8 mouse cellular contexts compared by ENCODE assay signal in genomic region chr10:81416581-81417226, GRCm38 (mm10). TPM values are rescaled to one million over a fixed set of nuclear protein-coding genes. Genes with fewer than 3 reads are reported as not detected.
DNase-seq lines count a peak whose midpoint lies in the region; ATAC-seq lines count a peak whose summit lies in the region.

No protein-coding gene starts in this region.

- H3K4me2 ChIP-seq in hindbrain, embryonic 13.5 days = peak overlapping the region; percentile 49

- ATAC-seq in common myeloid progenitor, adult 5-6 weeks (replicated peaks; ENCODE audit: low read depth, poor library complexity, severe bottlenecking) = peak; percentile 48
- peak; percentile 61 for ATAC-seq in hindbrain, embryonic 13.5 days (ENCODE audit: low FRiP score)

- peak overlapping the region; percentile 68 for H3K9ac ChIP-seq in hindbrain, embryonic 13.5 days

- peak; percentile 58 for DNase-seq in adipocyte (ENCODE audit: low spot score)
- DNase-seq in gastrocnemius, adult 18-20 months (ENCODE audit: low spot score) = peak; percentile 93
- DNase-seq in layer of hippocampus, postnatal 36 days = peak; percentile 87 to 89
- peak; percentile 83 for DNase-seq in lung, postnatal 14 days
- peak; percentile 96 for DNase-seq in retina, postnatal 1 day
- DNase-seq in B cell, adult 2 months = no peak

- H3K4me3 ChIP-seq in hindbrain, embryonic 13.5 days = peak overlapping the region; percentile 27

- H3K9me3 ChIP-seq in hindbrain, embryonic 13.5 days = no peaks in the 10 kb centered on the region

- 2% methylated on average over 15 of the region's 26 CpGs for WGBS in hindbrain, embryonic 13.5 days

- peaks cover 74% of the 10 kb centered on the region for H3K4me1 ChIP-seq in hindbrain, embryonic 13.5 days (replicated peaks)

- 0 out of 2 replicates have a peak, but pooled peaks cover 8% of the 10 kb centered on the region for H3K27me3 ChIP-seq in hindbrain, embryonic 13.5 days

- H3K27ac ChIP-seq in hindbrain, embryonic 13.5 days = peak overlapping the region; percentile 74

- peaks cover 20% of the 10 kb centered on the region for H3K36me3 ChIP-seq in hindbrain, embryonic 13.5 days

RNA-seq across cellular contexts. Expression of gene Smim24, which starts 23.9 kb away (rescaled TPM):
- total RNA-seq in common myeloid progenitor, adult 5-6 weeks (2017) = 5.0 and 13.2 TPM in 2 replicates
- not detected for total RNA-seq in gastrocnemius, adult 18-20 months (2021)
- 1.8 TPM in 2 replicates for polyA plus RNA-seq in hindbrain, embryonic 13.5 days (2015; fragmentation: Nextera tagmentation; extraction: Ambion mirVana)
- 1 to 10 TPM; 1.6 to 1.7 TPM for total RNA-seq in layer of hippocampus, postnatal 36 days (2021)

RNA-seq across cellular contexts. Expression of gene Gm48552, which starts 27.9 kb away (rescaled TPM):
- 1.6 TPM in 1 of 2 replicates, not detected in the other for total RNA-seq in common myeloid progenitor, adult 5-6 weeks (2017)
- total RNA-seq in gastrocnemius, adult 18-20 months (2021) = under 1 TPM in 1 of 2 experiments, not detected in 1; 0.34 TPM
- polyA plus RNA-seq in hindbrain, embryonic 13.5 days (2015; fragmentation: Nextera tagmentation; extraction: Ambion mirVana) = 2.0 and 2.3 TPM in 2 replicates
- 1 to 10 TPM; 4.5 to 7.1 TPM for total RNA-seq in layer of hippocampus, postnatal 36 days (2021)

RNA-seq across cellular contexts. Expression of gene Gm48551, which starts 32.4 kb away (rescaled TPM):
- total RNA-seq in common myeloid progenitor, adult 5-6 weeks (2017) = 0.19 and 2.4 TPM in 2 replicates
- total RNA-seq in gastrocnemius, adult 18-20 months (2021) = under 1 TPM; 0.57 to 0.97 TPM
- 6.5 and 8.1 TPM in 2 replicates for polyA plus RNA-seq in hindbrain, embryonic 13.5 days (2015; fragmentation: Nextera tagmentation; extraction: Ambion mirVana)
- total RNA-seq in layer of hippocampus, postnatal 36 days (2021) = 1 to 10 TPM; 4.0 to 6.6 TPM

RNA-seq across cellular contexts. Expression of gene Dohh, which starts 32.5 kb away (rescaled TPM):
- total RNA-seq in common myeloid progenitor, adult 5-6 weeks (2017) = 34.7 and 50.7 TPM in 2 replicates
- total RNA-seq in gastrocnemius, adult 18-20 months (2021) = 10 to 100 TPM; 41.1 to 44.1 TPM
- polyA plus RNA-seq in hindbrain, embryonic 13.5 days (2015; fragmentation: Nextera tagmentation; extraction: Ambion mirVana) = 72.1 and 74.8 TPM in 2 replicates
- total RNA-seq in layer of hippocampus, postnatal 36 days (2021) = 10 to 100 TPM; 72.5 to 76.9 TPM

RNA-seq across cellular contexts. Expression of gene Fzr1, which starts 38.4 kb away (rescaled TPM):
- 21.9 and 24.8 TPM in 2 replicates for total RNA-seq in common myeloid progenitor, adult 5-6 weeks (2017)
- 10 to 100 TPM; 15.3 to 15.4 TPM for total RNA-seq in gastrocnemius, adult 18-20 months (2021)
- polyA plus RNA-seq in hindbrain, embryonic 13.5 days (2015; fragmentation: Nextera tagmentation; extraction: Ambion mirVana) = 121 and 126 TPM in 2 replicates
- 10 to 100 TPM; 61.5 to 68.9 TPM for total RNA-seq in layer of hippocampus, postnatal 36 days (2021)

Comparison
In these comparisons a context has a peak if more than half of its experiments do, and no peak if none do; other contexts are left out.
1. DNase-seq: peak in adipocyte (single experiment), gastrocnemius, adult 18-20 months (single experiment), layer of hippocampus, postnatal 36 days (2 of 2), lung, postnatal 14 days (single experiment) and retina, postnatal 1 day (single experiment); none in B cell, adult 2 months (0 of 2).